Mouse (Mus musculus): Measurements from ENCODE around the gene Olfr1354.
"Not testable (repeated sequence)": the region's sequence is repeated elsewhere in the genome, so short reads cannot be mapped to it uniquely, and the experiment has no call there.

The Olfr1354 gene

GRCm38 (mm10) chr10:78912871-78913270, at the start of gene Olfr1354:
Gene Olfr1354, plus strand, starts transcription at chr10:78913171.
- not testable (repeated sequence) for DNase-seq (ENCODE audit: low spot score in 2 of 2)

- no peak for DNase-seq (ENCODE audit: low spot score in 2 of 2)
Measured at GRCm38 (mm10) chr10:78875240-78875639, 37.7 kb upstream of the Olfr1354 start, which contains the start of gene Olfr1355. Gene Olfr1355, plus strand, starts transcription at chr10:78875540.

GRCm38 (mm10) chr10:78950336-78950735, 37.4 kb downstream of the Olfr1354 start, which contains the start of gene Olfr8:
Gene Olfr8, plus strand, starts transcription at chr10:78950636.
- not testable (repeated sequence) for DNase-seq (ENCODE audit: low spot score in 2 of 2)

GRCm38 (mm10) chr10:78963009-78963408, 50.0 kb downstream of the Olfr1354 start, which contains the start of gene Olfr1353:
Gene Olfr1353, plus strand, starts transcription at chr10:78963309.
- DNase-seq (ENCODE audit: low spot score in 2 of 2) = not testable (repeated sequence)

Data from urinary bladder, postnatal 4 days (tissue).